Mouse (Mus musculus): ENCODE measurements around the gene Stum. TPM values are rescaled to one million over a fixed set of nuclear protein-coding genes. Genes with fewer than 3 reads are reported as not detected.

Stum gene
- total and polyA plus RNA-seq, 3 experiments = 0.11 TPM; not detected in 2

DNA sequence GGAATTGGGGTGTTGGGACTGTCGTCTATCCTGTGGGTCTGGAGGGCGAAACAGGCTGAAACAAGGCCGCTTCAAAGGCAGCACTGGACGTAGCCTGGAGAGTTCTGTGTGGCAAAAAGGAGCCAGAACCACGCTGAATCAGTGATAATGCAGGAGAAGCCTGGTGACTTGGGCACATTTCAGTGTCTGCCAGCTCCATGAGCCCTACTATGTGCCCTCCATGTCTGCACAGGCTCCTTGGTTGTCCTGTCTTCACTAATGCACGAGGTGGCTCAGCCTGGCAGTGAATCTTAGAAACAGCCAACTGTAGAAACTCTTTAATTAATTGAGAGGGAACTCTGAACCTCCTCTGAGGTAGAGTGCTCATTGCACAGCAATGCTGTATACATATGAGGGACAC lies 56.9 kb downstream of the Stum start:
- H3K4me1 ChIP-seq (ENCODE audit: insufficient read depth, low read depth, low read length) = peaks cover 30% of the 10 kb centered on the region
- no peak overlapping the region for H3K4me3 ChIP-seq (ENCODE audit: low read depth, low read length)
- H3K27me3 ChIP-seq (ENCODE audit: insufficient read depth, low read length) = peaks cover 13% of the 10 kb centered on the region
- no peak for DNase-seq (ENCODE audit: low spot score)
- peaks cover 47% of the 10 kb centered on the region for H3K36me3 ChIP-seq (replicated peaks)
- TF ChIP-seq CTCF (IDR thresholded peaks at IDR 0.05; ENCODE audit: low read depth, low read length) = no peak
- no peak for TF ChIP-seq TAL1 (conservative IDR thresholded peaks at IDR 0.05; ENCODE audit: low read depth, low read length)
- no peak for TF ChIP-seq GATA1 (IDR thresholded peaks at IDR 0.05; ENCODE audit: borderline replicate concordance, low read length)
- TF ChIP-seq GATA2 (IDR thresholded peaks at IDR 0.05; ENCODE audit: borderline replicate concordance, low read depth, low read length) = no peak
- no peak for TF ChIP-seq POLR2AphosphoS5 (IDR thresholded peaks at IDR 0.05; ENCODE audit: insufficient replicate concordance, low read depth, low read length)
- no peak for ATAC-seq (ENCODE audit: extremely low read depth, insufficient number of reproducible peaks, low FRiP score, poor library complexity, severe bottlenecking)
- no peaks in the 10 kb centered on the region for H3K9me3 ChIP-seq (replicated peaks)

DNA sequence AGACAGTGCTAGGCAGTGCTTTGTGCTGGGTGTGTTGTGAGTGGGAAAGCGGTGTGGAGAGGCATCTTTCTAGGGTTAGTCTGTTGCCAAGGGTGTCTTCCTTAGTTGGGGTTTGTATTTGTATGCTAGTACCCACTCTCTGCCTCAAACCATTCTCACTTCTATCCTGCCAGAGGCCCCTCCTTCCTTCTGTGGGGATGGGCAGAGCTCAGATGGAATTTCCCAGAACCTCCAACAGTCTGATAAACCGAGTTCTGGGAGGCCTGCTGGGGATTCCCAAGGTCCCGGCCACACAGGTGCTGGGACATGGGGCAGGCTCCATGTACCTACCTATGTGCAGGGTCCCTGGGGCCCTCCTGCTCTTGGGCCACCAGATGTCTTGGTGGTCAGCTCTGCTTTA lies 59.4 kb downstream of the Stum start:
- DNase-seq (ENCODE audit: low spot score) (no peak), ATAC-seq (ENCODE audit: extremely low read depth, insufficient number of reproducible peaks, low FRiP score, poor library complexity, severe bottlenecking) (no peak)
- TF ChIP-seq GATA2 (IDR thresholded peaks at IDR 0.05; ENCODE audit: borderline replicate concordance, low read depth, low read length) (no peak), GATA1 (IDR thresholded peaks at IDR 0.05; ENCODE audit: borderline replicate concordance, low read length) (no peak), CTCF (IDR thresholded peaks at IDR 0.05; ENCODE audit: low read depth, low read length) (no peak)
- Histone ChIP-seq H3K4me3 (ENCODE audit: low read depth, low read length) (no peak overlapping the region), H3K36me3 (replicated peaks) (peaks cover 71% of the 10 kb centered on the region), H3K9me3 (replicated peaks) (no peaks in the 10 kb centered on the region), H3K27me3 (ENCODE audit: insufficient read depth, low read length) (peaks cover 7% of the 10 kb centered on the region; the same call in 1 of the 2 replicates), H3K4me1 (ENCODE audit: insufficient read depth, low read depth, low read length) (peaks cover 28% of the 10 kb centered on the region)

DNA sequence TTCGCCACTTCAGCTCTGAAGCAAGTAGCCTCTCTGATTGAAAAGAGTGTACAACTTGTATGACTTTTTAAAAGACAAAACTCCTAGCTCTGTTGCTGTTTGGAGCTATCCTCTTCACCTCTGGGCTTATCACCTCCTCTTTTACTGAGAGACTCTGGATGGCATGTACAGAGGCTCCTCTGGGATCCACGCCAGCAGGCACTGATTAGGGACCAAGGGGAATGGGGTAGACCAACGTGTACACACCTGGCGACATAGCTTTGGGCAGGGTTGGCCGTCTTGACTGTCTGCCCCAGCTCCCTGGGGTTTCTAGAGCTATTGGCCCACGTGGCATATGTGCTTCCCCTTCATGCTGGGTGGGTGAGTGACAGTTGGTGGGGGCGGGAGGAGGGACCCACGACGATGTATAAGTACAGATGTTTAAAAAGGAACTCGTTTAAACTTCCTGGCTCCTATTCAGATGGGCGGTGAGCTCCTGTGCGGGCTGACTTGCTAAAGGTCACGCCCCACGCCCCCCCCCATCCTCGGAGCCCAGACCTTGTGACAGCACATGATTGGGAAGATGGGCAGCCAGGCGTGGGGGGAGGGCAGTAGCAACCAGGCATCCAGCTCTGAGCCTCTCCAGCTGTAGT lies 60.2 kb downstream of the Stum start:
- Histone ChIP-seq H3K27me3 (ENCODE audit: insufficient read depth, low read length) (peaks cover 4% of the 10 kb centered on the region; the same call in 1 of the 2 replicates), H3K36me3 (replicated peaks) (peaks cover 79% of the 10 kb centered on the region), H3K4me3 (ENCODE audit: low read depth, low read length) (no peak overlapping the region), H3K9me3 (replicated peaks) (no peaks in the 10 kb centered on the region), H3K4me1 (ENCODE audit: insufficient read depth, low read depth, low read length) (peaks cover 34% of the 10 kb centered on the region)
- TF ChIP-seq CTCF (IDR thresholded peaks at IDR 0.05; ENCODE audit: low read depth, low read length) = no peak
- TF ChIP-seq GATA2 (IDR thresholded peaks at IDR 0.05; ENCODE audit: borderline replicate concordance, low read depth, low read length) = no peak
- TF ChIP-seq GATA1 (IDR thresholded peaks at IDR 0.05; ENCODE audit: borderline replicate concordance, low read length) = no peak
- no peak for TF ChIP-seq POLR2AphosphoS5 (IDR thresholded peaks at IDR 0.05; ENCODE audit: insufficient replicate concordance, low read depth, low read length)
- TF ChIP-seq TAL1 (conservative IDR thresholded peaks at IDR 0.05; ENCODE audit: low read depth, low read length) = no peak
- peak; percentile 71 for DNase-seq (ENCODE audit: low spot score)
- ATAC-seq (ENCODE audit: extremely low read depth, insufficient number of reproducible peaks, low FRiP score, poor library complexity, severe bottlenecking) = peak; percentile 75

GRCm38 (mm10) chr1:180422076-180422828 lies 61.1 kb downstream of the Stum start:
- Histone ChIP-seq H3K36me3 (replicated peaks) (peaks cover 88% of the 10 kb centered on the region), H3K4me3 (ENCODE audit: low read depth, low read length) (no peak overlapping the region), H3K4me1 (ENCODE audit: insufficient read depth, low read depth, low read length) (peaks cover 35% of the 10 kb centered on the region), H3K9me3 (replicated peaks) (no peaks in the 10 kb centered on the region), H3K27me3 (ENCODE audit: insufficient read depth, low read length) (peaks cover under 1% of the 10 kb centered on the region; the same call in 1 of the 2 replicates)
- ATAC-seq (ENCODE audit: extremely low read depth, insufficient number of reproducible peaks, low FRiP score, poor library complexity, severe bottlenecking) = 0 out of 2 replicates have a peak, but pooled peaks have one; percentile 12
- TF ChIP-seq CTCF (IDR thresholded peaks at IDR 0.05; ENCODE audit: low read depth, low read length) (peak; percentile 63), GATA2 (IDR thresholded peaks at IDR 0.05; ENCODE audit: borderline replicate concordance, low read depth, low read length) (no peak)
- DNase-seq (ENCODE audit: low spot score) = peak; percentile 64

DNA sequence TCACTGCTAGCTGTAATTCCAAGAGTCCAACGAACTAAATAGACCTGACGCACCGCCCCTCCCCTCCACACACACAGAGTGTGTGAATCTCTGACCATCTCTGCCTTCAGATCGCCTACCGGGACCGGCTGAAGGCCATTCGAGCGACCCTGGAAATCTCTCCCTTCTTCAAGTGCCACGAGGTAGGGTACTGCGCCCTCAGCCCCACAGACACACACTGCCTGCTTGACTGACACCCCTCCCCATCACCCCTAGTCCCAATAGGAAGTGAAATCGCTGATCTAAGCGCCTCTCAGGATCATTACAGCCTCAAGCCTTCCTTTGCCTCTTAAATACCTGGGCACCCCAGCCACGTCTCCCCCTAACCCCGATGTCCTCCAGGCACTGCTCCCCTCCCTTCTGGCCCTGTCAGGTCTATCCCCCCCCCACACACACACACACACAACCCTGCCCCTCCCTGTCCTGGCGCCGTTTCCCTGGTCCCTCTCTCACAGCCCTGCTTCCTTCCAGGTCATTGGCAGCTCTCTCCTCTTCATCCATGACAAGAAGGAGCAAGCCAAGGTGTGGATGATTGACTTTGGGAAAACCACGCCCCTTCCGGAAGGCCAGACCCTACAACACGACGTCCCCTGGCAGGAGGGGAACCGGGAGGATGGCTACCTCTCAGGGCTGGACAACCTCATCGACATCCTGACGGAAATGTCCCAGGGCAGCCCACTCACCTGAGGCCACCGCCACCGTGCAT lies 62.0 kb downstream of the Stum start:
- no peaks in the 10 kb centered on the region for H3K9me3 ChIP-seq (replicated peaks)
- peaks cover 96% of the 10 kb centered on the region for H3K36me3 ChIP-seq (replicated peaks)
- no peaks in the 10 kb centered on the region for H3K27me3 ChIP-seq (ENCODE audit: insufficient read depth, low read length)
- no peak for DNase-seq (ENCODE audit: low spot score)
- TF ChIP-seq CTCF (IDR thresholded peaks at IDR 0.05; ENCODE audit: low read depth, low read length) (no peak), TAL1 (conservative IDR thresholded peaks at IDR 0.05; ENCODE audit: low read depth, low read length) (no peak), POLR2AphosphoS5 (IDR thresholded peaks at IDR 0.05; ENCODE audit: insufficient replicate concordance, low read depth, low read length) (no peak), GATA2 (IDR thresholded peaks at IDR 0.05; ENCODE audit: borderline replicate concordance, low read depth, low read length) (no peak), GATA1 (IDR thresholded peaks at IDR 0.05; ENCODE audit: borderline replicate concordance, low read length) (no peak)
- peaks cover 44% of the 10 kb centered on the region for H3K4me1 ChIP-seq (ENCODE audit: insufficient read depth, low read depth, low read length)
- ATAC-seq (ENCODE audit: extremely low read depth, insufficient number of reproducible peaks, low FRiP score, poor library complexity, severe bottlenecking) = no peak
- no peak overlapping the region for H3K4me3 ChIP-seq (ENCODE audit: low read depth, low read length)

- Histone ChIP-seq H3K36me3 (replicated peaks) (peaks cover 93% of the 10 kb centered on the region), H3K4me3 (ENCODE audit: low read depth, low read length) (no peak overlapping the region), H3K4me1 (ENCODE audit: insufficient read depth, low read depth, low read length) (peaks cover 48% of the 10 kb centered on the region), H3K27me3 (ENCODE audit: insufficient read depth, low read length) (no peaks in the 10 kb centered on the region), H3K9me3 (replicated peaks) (no peaks in the 10 kb centered on the region)
- ATAC-seq (ENCODE audit: extremely low read depth, insufficient number of reproducible peaks, low FRiP score, poor library complexity, severe bottlenecking) (no peak), DNase-seq (ENCODE audit: low spot score) (no peak)
- no peak for TF ChIP-seq POLR2AphosphoS5 (IDR thresholded peaks at IDR 0.05; ENCODE audit: insufficient replicate concordance, low read depth, low read length)
- no peak for TF ChIP-seq CTCF (IDR thresholded peaks at IDR 0.05; ENCODE audit: low read depth, low read length)
- no peak for TF ChIP-seq GATA2 (IDR thresholded peaks at IDR 0.05; ENCODE audit: borderline replicate concordance, low read depth, low read length)
- no peak for TF ChIP-seq TAL1 (conservative IDR thresholded peaks at IDR 0.05; ENCODE audit: low read depth, low read length)
- no peak for TF ChIP-seq GATA1 (IDR thresholded peaks at IDR 0.05; ENCODE audit: borderline replicate concordance, low read length)
These were observed 62.7 kb downstream of the Stum start for GRCm38 (mm10) chr1:180420496-180421164.
